Mouse (Mus musculus): Measurements from ENCODE around the gene Arhgap9. TPM values are rescaled to one million over a fixed set of nuclear protein-coding genes. Genes with fewer than 3 reads are reported as not detected.

Arhgap9 gene
- polyA plus RNA-seq, 1 experiment, result 105 TPM

GRCm38 (mm10) chr10:127290930-127291880, 30.6 kb upstream of the Arhgap9 start:
- TF ChIP-seq CTCF (IDR thresholded peaks at IDR 0.05; ENCODE audit: borderline replicate concordance, control insufficient read depth, extremely low read depth, insufficient read depth, low read length, poor library complexity) (no peak), POLR2A (IDR thresholded peaks at IDR 0.05; ENCODE audit: control insufficient read depth, extremely low read depth, insufficient read depth, low read length, poor library complexity) (peak; percentile 2; the same call in 1 of the 2 replicates)
- H3K36me3 ChIP-seq (ENCODE audit: control insufficient read depth, insufficient read depth, low read length), result peaks cover 31% of the 10 kb centered on the region
- 7% methylated on average over 19 of the region's 19 CpGs for WGBS
- DNase-seq, result peak; percentile 60
- peak overlapping the region; percentile 76 for H3K27ac ChIP-seq (ENCODE audit: control insufficient read depth, insufficient read depth, low read length)
- H3K4me3 ChIP-seq (ENCODE audit: control insufficient read depth, insufficient read depth, low read length), result peak overlapping the region; percentile 66
- H3K4me1 ChIP-seq (replicated peaks; ENCODE audit: control insufficient read depth, insufficient read depth, low read length), result peaks cover 25% of the 10 kb centered on the region
- no peaks in the 10 kb centered on the region for H3K27me3 ChIP-seq (ENCODE audit: control insufficient read depth, insufficient read depth, low read length)

- WGBS, result 15% methylated on average over 5 of the region's 5 CpGs
- H3K36me3 ChIP-seq (ENCODE audit: control insufficient read depth, insufficient read depth, low read length), result peaks cover 33% of the 10 kb centered on the region
Measured at GRCm38 (mm10) chr10:127291881-127292638, 29.7 kb upstream of the Arhgap9 start.

GRCm38 (mm10) chr10:127292987-127293538, 28.7 kb upstream of the Arhgap9 start:
- WGBS, result 92% methylated on average over 6 of the region's 6 CpGs
- Histone ChIP-seq H3K27ac (ENCODE audit: control insufficient read depth, insufficient read depth, low read length) (no peak overlapping the region), H3K36me3 (ENCODE audit: control insufficient read depth, insufficient read depth, low read length) (peaks cover 43% of the 10 kb centered on the region), H3K27me3 (ENCODE audit: control insufficient read depth, insufficient read depth, low read length) (no peaks in the 10 kb centered on the region), H3K4me1 (replicated peaks; ENCODE audit: control insufficient read depth, insufficient read depth, low read length) (peaks cover 12% of the 10 kb centered on the region), H3K4me3 (ENCODE audit: control insufficient read depth, insufficient read depth, low read length) (no peak overlapping the region)
- no peak for DNase-seq
- no peak for TF ChIP-seq POLR2A (IDR thresholded peaks at IDR 0.05; ENCODE audit: control insufficient read depth, extremely low read depth, insufficient read depth, low read length, poor library complexity)
- TF ChIP-seq CTCF (IDR thresholded peaks at IDR 0.05; ENCODE audit: borderline replicate concordance, control insufficient read depth, extremely low read depth, insufficient read depth, low read length, poor library complexity), result no peak

More at GRCm38 (mm10) chr10:127291881-127292638, 29.7 kb upstream of the Arhgap9 start:
- Histone ChIP-seq H3K27ac (ENCODE audit: control insufficient read depth, insufficient read depth, low read length) (no peak overlapping the region), H3K27me3 (ENCODE audit: control insufficient read depth, insufficient read depth, low read length) (no peaks in the 10 kb centered on the region), H3K4me3 (ENCODE audit: control insufficient read depth, insufficient read depth, low read length) (no peak overlapping the region), H3K4me1 (replicated peaks; ENCODE audit: control insufficient read depth, insufficient read depth, low read length) (peaks cover 22% of the 10 kb centered on the region)
- DNase-seq, result no peak
- TF ChIP-seq CTCF (IDR thresholded peaks at IDR 0.05; ENCODE audit: borderline replicate concordance, control insufficient read depth, extremely low read depth, insufficient read depth, low read length, poor library complexity), result no peak
- no peak for TF ChIP-seq POLR2A (IDR thresholded peaks at IDR 0.05; ENCODE audit: control insufficient read depth, extremely low read depth, insufficient read depth, low read length, poor library complexity)

GRCm38 (mm10) chr10:127293590-127294113, 28.1 kb upstream of the Arhgap9 start:
- TF ChIP-seq CTCF (IDR thresholded peaks at IDR 0.05; ENCODE audit: borderline replicate concordance, control insufficient read depth, extremely low read depth, insufficient read depth, low read length, poor library complexity) (no peak), POLR2A (IDR thresholded peaks at IDR 0.05; ENCODE audit: control insufficient read depth, extremely low read depth, insufficient read depth, low read length, poor library complexity) (no peak)
- H3K4me1 ChIP-seq (replicated peaks; ENCODE audit: control insufficient read depth, insufficient read depth, low read length), result peaks cover 10% of the 10 kb centered on the region
- H3K27ac ChIP-seq (ENCODE audit: control insufficient read depth, insufficient read depth, low read length), result no peak overlapping the region
- 93% methylated on average over 3 of the region's 3 CpGs for whole genome bisulfite sequencing
- H3K36me3 ChIP-seq (ENCODE audit: control insufficient read depth, insufficient read depth, low read length), result peaks cover 45% of the 10 kb centered on the region
- DNase-seq, result no peak
- H3K4me3 ChIP-seq (ENCODE audit: control insufficient read depth, insufficient read depth, low read length), result no peak overlapping the region
- H3K27me3 ChIP-seq (ENCODE audit: control insufficient read depth, insufficient read depth, low read length), result no peaks in the 10 kb centered on the region

GRCm38 (mm10) chr10:127294895-127295510, 26.8 kb upstream of the Arhgap9 start:
- WGBS, result 95% methylated on average over 10 of the region's 10 CpGs
- no peak for TF ChIP-seq POLR2A (IDR thresholded peaks at IDR 0.05; ENCODE audit: control insufficient read depth, extremely low read depth, insufficient read depth, low read length, poor library complexity)
- no peak for TF ChIP-seq CTCF (IDR thresholded peaks at IDR 0.05; ENCODE audit: borderline replicate concordance, control insufficient read depth, extremely low read depth, insufficient read depth, low read length, poor library complexity)
- H3K4me3 ChIP-seq (ENCODE audit: control insufficient read depth, insufficient read depth, low read length), result no peak overlapping the region
- no peak for DNase-seq
- H3K27me3 ChIP-seq (ENCODE audit: control insufficient read depth, insufficient read depth, low read length), result no peaks in the 10 kb centered on the region
- peaks cover 4% of the 10 kb centered on the region for H3K4me1 ChIP-seq (replicated peaks; ENCODE audit: control insufficient read depth, insufficient read depth, low read length)
- H3K36me3 ChIP-seq (ENCODE audit: control insufficient read depth, insufficient read depth, low read length), result peaks cover 57% of the 10 kb centered on the region
- H3K27ac ChIP-seq (ENCODE audit: control insufficient read depth, insufficient read depth, low read length), result no peak overlapping the region
